Mouse (Mus musculus) cerebellum, adult 2 months (tissue): ENCODE results near the gene Adar. TPM values are rescaled to one million over a fixed set of nuclear protein-coding genes. Genes with fewer than 3 reads are reported as not detected.
A peak's percentile ranks its signal among the peaks of the same experiment; 100 is the strongest.

Experiments
- DNase-seq, 2 experiments: peaks; one replicate each; pipeline ENCODE4 v3.0.0; 2021
- H3K27ac ChIP-seq: fragments of 200-500 bp; 2 replicates; pipeline ENCODE4 v1.5.1; 2012; ENCODE audit warnings: low read length, control low read depth, inconsistent platforms; ENCODE audit not compliant: insufficient read depth
- H3K27me3 ChIP-seq: fragments of 200-500 bp; 2 replicates; pipeline ENCODE4 v1.6.1; 2012; ENCODE audit warnings: inconsistent platforms, mild to moderate bottlenecking, low read length, moderate library complexity; ENCODE audit not compliant: control insufficient read depth, insufficient read depth
- H3K4me1 ChIP-seq: fragments of 200-500 bp; 2 replicates; pipeline ENCODE4 v1.6.1; 2011; ENCODE audit warnings: low read length; ENCODE audit not compliant: control insufficient read depth, insufficient read depth
- H3K4me3 ChIP-seq: fragments of 200-500 bp; replicated peaks from 2 replicates; pipeline ENCODE3; 2011; ENCODE audit warnings: mild to moderate bottlenecking, low read depth, low read length, control low read depth; ENCODE audit not compliant: insufficient read depth
- CTCF ChIP-seq: fragments of 200-500 bp; IDR thresholded peaks from 2 replicates; pipeline ENCODE4 v1.5.1; 2011; ENCODE audit warnings: low read depth, mild to moderate bottlenecking, control low read depth, low read length, moderate library complexity, borderline replicate concordance; ENCODE audit not compliant: insufficient read depth
- POLR2A ChIP-seq: fragments of 200-500 bp; IDR thresholded peaks from 2 replicates; pipeline ENCODE4 v1.6.1; 2011; ENCODE audit warnings: low read length, control low read depth, borderline replicate concordance; ENCODE audit not compliant: insufficient read depth
- WGBS: fragments of 180-500 bp; shearing (Covaris S2); methylation state at CpG from one replicate; pipeline ENCODE4 v1.1.7; 2018; 5-methylcytosine and 5-hydroxymethylcytosine counted together
- polyA plus RNA-seq: library from polyadenylated mRNA; depleted of rRNA; stranded (reverse); fragments of >200 nt; gene quantifications from 2 replicates; pipeline ENCODE4 v1.2.3, GENCODE M21; 2012

Adar gene
- polyA plus RNA-seq, 1 experiment, result 108 TPM

DNA sequence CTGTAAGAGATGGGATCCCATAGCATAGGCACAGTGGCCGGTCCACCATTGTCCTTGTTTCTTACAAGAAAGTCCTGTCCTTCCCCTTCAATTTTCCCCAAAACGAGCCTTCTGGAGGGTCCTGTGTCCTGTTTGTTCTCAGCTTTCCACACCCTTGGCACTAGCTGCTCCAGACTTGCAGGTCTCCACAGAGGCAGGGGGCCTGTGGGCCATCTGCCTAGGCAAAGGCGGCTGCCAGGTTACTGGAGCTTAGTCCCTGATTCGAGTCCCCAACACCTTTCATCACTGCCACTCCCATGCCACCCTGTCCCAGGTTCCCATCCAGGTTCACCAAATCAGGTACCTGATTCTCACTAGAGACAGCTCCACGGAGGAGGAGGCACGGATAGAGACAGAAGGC is 40.5 kb downstream of the Adar start:
- peak overlapping the region; percentile 6 for H3K27ac ChIP-seq
- TF ChIP-seq CTCF (no peak), POLR2A (no peak)
- 19% methylated on average over 6 of the region's 6 CpGs for WGBS
- peak; percentile 62 to 76 for DNase-seq
- H3K4me1 ChIP-seq, result peaks cover 48% of the 10 kb centered on the region
- H3K4me3 ChIP-seq, result no peak overlapping the region
- no peaks in the 10 kb centered on the region for H3K27me3 ChIP-seq

DNA sequence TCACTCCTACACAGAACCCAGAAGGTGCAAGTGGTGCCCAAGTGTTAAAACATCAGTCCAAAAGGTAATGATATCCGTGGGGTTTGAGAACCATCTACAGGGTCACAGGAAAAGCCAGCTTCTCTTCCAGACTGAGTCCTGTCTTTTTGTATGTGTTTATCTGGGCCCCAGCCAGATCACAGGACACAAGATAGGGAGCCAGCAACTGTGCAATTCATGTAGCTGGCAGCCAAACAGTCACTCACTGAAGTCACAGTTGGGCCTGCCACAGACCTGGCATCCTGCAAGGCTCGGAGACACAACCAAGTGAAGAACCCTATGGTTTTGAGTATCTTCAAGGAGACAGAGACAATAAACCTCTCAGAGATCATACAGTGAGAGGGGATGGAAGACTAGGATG is 43.0 kb downstream of the Adar start:
- no peak for TF ChIP-seq POLR2A
- no peak for TF ChIP-seq CTCF
- DNase-seq, result peak; percentile 53 to 70
- Histone ChIP-seq H3K4me1 (peaks cover 59% of the 10 kb centered on the region), H3K27ac (peak overlapping the region; percentile 27; the same call in 1 of the 2 replicates), H3K4me3 (no peak overlapping the region), H3K27me3 (no peaks in the 10 kb centered on the region)
- 5% methylated on average over 2 of the region's 2 CpGs for WGBS

DNA sequence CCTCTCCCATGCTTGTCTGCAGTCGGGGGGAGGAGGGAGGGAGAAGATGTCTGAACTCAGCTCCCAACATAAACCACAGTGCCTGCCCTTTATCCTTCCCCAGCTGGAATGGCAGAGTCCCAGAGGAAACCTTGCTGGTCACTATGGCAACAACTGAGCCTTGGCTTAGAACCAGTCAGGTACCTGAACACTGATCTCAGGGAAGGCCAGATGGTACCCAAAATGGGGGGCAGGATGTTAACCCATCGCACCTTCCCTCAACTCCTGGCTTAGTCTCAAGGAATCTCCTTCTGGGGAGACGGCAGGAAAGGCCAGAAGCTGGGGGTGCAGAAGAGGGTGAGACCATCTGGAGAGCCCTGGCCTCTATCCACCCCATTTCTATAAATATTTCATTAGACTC is 45.0 kb downstream of the Adar start:
- WGBS, result 9% methylated on average over 3 of the region's 3 CpGs
- Histone ChIP-seq H3K27me3 (no peaks in the 10 kb centered on the region), H3K4me1 (peaks cover 58% of the 10 kb centered on the region), H3K4me3 (peak overlapping the region; percentile 47), H3K27ac (peak overlapping the region; percentile 89)
- TF ChIP-seq POLR2A (no peak), CTCF (no peak)
- DNase-seq, result peak; percentile 91 to 95

DNA sequence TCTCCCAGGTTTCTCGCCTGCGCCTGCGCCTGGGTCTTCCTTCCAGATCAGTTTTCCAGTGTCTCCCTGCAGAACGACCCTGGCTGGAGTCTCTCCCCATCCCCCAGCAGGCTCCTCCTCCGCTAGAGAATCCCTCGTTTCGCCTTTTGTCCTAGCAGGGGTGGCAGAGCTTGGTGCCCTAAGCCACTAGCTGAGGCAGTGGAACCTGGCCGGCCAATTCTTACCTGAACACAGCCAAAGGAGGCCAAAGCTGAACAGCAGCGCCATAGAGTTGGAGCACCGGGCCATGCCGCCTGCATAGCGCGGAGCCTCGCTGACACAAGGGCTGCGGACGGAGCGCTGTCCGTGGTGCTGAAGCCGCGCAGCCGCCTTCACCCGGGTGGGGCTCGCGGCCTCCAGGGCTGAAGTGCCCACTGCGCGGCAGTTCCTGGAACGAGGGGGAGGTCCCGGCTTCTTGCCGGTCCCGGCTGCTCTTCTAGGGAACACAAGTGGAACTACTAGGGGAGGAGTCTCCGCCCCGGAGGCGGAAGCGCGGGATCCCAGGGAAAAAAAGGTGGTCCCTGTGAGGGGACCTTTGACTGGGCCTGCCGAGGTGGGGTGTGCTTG is 49.4 kb downstream of the Adar start, which contains the start of gene Chrnb2:
Gene Chrnb2, minus strand, starts transcription at position 514 of the 606 bp plus-strand sequence.
- H3K4me3 ChIP-seq, result peak within 1 kb of the TSS; percentile 92
- WGBS, result under 1% methylated on average over 36 of the region's 36 CpGs
- peak within 1 kb of the TSS; percentile 91 for H3K27ac ChIP-seq
- no peaks in the 10 kb centered on the region for H3K27me3 ChIP-seq
- peak; percentile 68 to 77 for DNase-seq
- peaks cover 20% of the 10 kb centered on the region for H3K4me1 ChIP-seq
- TF ChIP-seq CTCF, result no peak
- peak; percentile 47; the same call in 1 of the 2 replicates for TF ChIP-seq POLR2A

DNA sequence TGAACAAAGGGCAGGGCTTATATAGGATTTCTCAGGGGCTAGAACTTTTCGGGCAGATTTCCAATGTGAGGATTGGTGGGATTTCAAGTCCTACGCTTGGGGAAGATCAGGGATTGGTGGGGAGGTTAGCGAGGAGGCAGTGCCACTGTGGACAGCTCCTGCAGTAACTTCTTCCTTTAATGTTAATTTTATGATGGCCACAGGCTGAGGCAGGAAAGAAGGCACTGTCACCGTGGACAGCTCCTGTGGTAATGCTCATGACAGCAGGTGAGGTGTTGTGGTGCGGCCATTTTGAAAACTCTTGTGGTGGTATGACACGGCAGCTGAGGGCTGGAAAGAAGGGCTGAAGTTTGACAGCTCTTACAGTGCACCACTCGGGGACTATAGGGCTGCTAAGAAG is 54.8 kb downstream of the Adar start:
- Histone ChIP-seq H3K4me1 (peaks cover 4% of the 10 kb centered on the region; the same call in 1 of the 2 replicates), H3K27me3 (no peaks in the 10 kb centered on the region), H3K4me3 (no peak overlapping the region), H3K27ac (no peak overlapping the region)
- DNase-seq, result no peak
- whole genome bisulfite sequencing, result 80% methylated on average over 7 of the region's 7 CpGs
- no peak for TF ChIP-seq CTCF

DNA sequence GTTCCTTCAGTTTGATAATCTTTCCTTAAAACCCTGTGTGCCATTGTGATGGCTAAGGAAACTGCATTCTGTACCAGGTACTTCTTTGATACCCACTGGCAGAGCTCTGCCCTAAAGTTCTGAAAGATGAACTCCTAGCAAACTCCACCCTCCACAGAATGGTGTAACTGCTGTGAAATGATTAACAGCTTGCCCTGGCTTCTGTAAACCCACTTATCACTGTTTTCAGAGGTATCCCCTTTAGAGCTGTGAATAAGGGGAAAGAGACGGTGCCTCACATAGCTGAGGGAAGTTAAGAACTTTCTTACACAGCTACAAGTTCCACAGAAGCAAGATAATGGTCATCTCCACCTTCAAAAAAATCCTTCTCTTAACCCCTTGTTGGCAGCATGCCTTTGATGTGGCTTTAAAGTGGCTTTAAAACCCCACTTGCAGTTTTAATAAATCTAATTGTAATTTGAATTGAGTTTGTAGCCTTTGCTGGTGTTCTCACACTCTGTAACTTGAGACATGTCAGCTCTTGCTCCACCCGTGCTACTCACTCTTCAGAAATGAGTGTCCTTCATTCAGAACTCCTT is 55.7 kb downstream of the Adar start:
- DNase-seq, result no peak
- H3K27ac ChIP-seq, result no peak overlapping the region
- WGBS, result 73% methylated on average over 2 of the region's 2 CpGs
- peaks cover 12% of the 10 kb centered on the region; the same call in 1 of the 2 replicates for H3K4me1 ChIP-seq
- TF ChIP-seq CTCF (no peak), POLR2A (no peak)
- no peaks in the 10 kb centered on the region for H3K27me3 ChIP-seq
- H3K4me3 ChIP-seq, result no peak overlapping the region

DNA sequence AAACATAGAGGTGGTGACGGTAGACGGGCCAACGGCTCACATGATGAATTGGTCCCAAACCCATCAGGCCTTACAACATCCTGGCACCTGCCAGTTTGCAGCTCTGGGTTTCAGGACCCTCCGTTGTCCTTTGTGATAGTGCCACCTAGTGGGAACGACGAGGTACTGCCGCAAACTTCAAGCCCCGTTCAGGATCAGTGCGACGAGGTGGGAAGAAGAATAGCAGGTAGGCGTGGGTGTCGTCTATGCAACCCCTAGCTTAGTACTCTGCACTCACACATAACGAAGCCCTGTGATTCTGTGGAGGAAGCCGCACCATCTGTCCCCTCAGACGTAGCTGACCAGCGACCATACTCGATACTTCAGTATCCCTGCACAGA is 57.8 kb downstream of the Adar start:
- Histone ChIP-seq H3K4me1 (peaks cover 16% of the 10 kb centered on the region; the same call in 1 of the 2 replicates), H3K27me3 (no peaks in the 10 kb centered on the region), H3K27ac (peak overlapping the region; percentile 72), H3K4me3 (peak overlapping the region; percentile 61)
- under 1% methylated on average over 17 of the region's 17 CpGs for WGBS
- TF ChIP-seq POLR2A (peak; percentile 4; the same call in 1 of the 2 replicates), CTCF (peak; percentile 98)
- peak; percentile 88 to 92 for DNase-seq
